11 mouse cellular contexts compared by ENCODE assay signal in genomic region chr1:184060381-184060780, GRCm38 (mm10). TPM values are rescaled to one million over a fixed set of nuclear protein-coding genes. Genes with fewer than 3 reads are reported as not detected.
DNase-seq lines count a peak whose midpoint lies in the region; ATAC-seq and TF ChIP-seq lines count a peak whose summit lies in the region.
"Had no signal": no experiment of that assay in that cellular context is flagged by ENCODE, and none has a peak within 500 bp of the region (broad histone marks: within the 10 kb centered on the region; RNA-seq: fewer than 3 reads in every experiment).

No protein-coding gene starts in this region.

- no peak for TF ChIP-seq CTCF in forebrain, postnatal 0 days (IDR thresholded peaks at IDR 0.05; ENCODE audit: low read depth)
- no peak for TF ChIP-seq CTCF in brain, embryonic 14.5 days (IDR thresholded peaks at IDR 0.05; ENCODE audit: borderline replicate concordance, extremely low read depth, insufficient read depth, insufficient read length)
- TF ChIP-seq CTCF in intestine, postnatal 0 days (IDR thresholded peaks at IDR 0.05; ENCODE audit: low read depth) = no peak

- no peaks in the 10 kb centered on the region for H3K4me1 ChIP-seq in forebrain, postnatal 0 days (ENCODE audit: insufficient read depth)
- peaks cover 9% of the 10 kb centered on the region for H3K4me1 ChIP-seq in forebrain, embryonic 12.5 days
- H3K4me1 ChIP-seq in intestine, postnatal 0 days (replicated peaks; ENCODE audit: control insufficient read depth, insufficient read depth, low read length) = no peaks in the 10 kb centered on the region
- H3K4me1 ChIP-seq in lung, embryonic 15.5 days = peaks cover 44% of the 10 kb centered on the region

- H3K9me3 ChIP-seq in forebrain, postnatal 0 days (ENCODE audit: low read length) = no peaks in the 10 kb centered on the region
- no peaks in the 10 kb centered on the region for H3K9me3 ChIP-seq in forebrain, embryonic 12.5 days
- H3K9me3 ChIP-seq in intestine, postnatal 0 days (ENCODE audit: control insufficient read depth) = no peaks in the 10 kb centered on the region
- H3K9me3 ChIP-seq in lung, embryonic 15.5 days = no peaks in the 10 kb centered on the region
- H3K9me3 ChIP-seq: midbrain, embryonic 12.5 days had no signal

- peak; percentile 42; the same call in 1 of the 2 replicates for ATAC-seq in forebrain, postnatal 0 days
- ATAC-seq in forebrain, embryonic 12.5 days (ENCODE audit: low FRiP score) = no peak
- peak; percentile 63 for ATAC-seq in intestine, postnatal 0 days
- ATAC-seq in lung, embryonic 15.5 days (ENCODE audit: borderline replicate concordance, extremely low read depth, low FRiP score, low TSS enrichment) = peak; percentile 87
- ATAC-seq: hindbrain, postnatal 0 days had no signal

- H3K27me3 ChIP-seq in forebrain, postnatal 0 days (ENCODE audit: insufficient read depth, low read length) = no peaks in the 10 kb centered on the region
- H3K27me3 ChIP-seq in forebrain, embryonic 12.5 days = no peaks in the 10 kb centered on the region
- no peaks in the 10 kb centered on the region for H3K27me3 ChIP-seq in intestine, postnatal 0 days (replicated peaks; ENCODE audit: control insufficient read depth, insufficient read depth, low read length)
- no peaks in the 10 kb centered on the region for H3K27me3 ChIP-seq in lung, embryonic 15.5 days
- H3K27me3 ChIP-seq: midbrain, embryonic 12.5 days had no signal

- no peak for TF ChIP-seq POLR2A in brain, embryonic 14.5 days (IDR thresholded peaks at IDR 0.05; ENCODE audit: borderline replicate concordance, extremely low read depth, insufficient read depth, insufficient read length, poor library complexity, severe bottlenecking)

- no peak overlapping the region for H3K4me3 ChIP-seq in forebrain, postnatal 0 days (ENCODE audit: low read depth, low read length)
- no peak overlapping the region for H3K4me3 ChIP-seq in forebrain, embryonic 12.5 days (replicated peaks)
- no peak overlapping the region for H3K4me3 ChIP-seq in intestine, postnatal 0 days (ENCODE audit: low read depth, low read length)
- no peak overlapping the region for H3K4me3 ChIP-seq in lung, embryonic 15.5 days
- H3K4me3 ChIP-seq: midbrain, embryonic 12.5 days had no signal

- peak; percentile 49 for DNase-seq in forebrain, postnatal 0 days
- peak; percentile 60 for DNase-seq in brain, embryonic 14.5 days (ENCODE audit: low read depth)
- no peak for DNase-seq in retina, embryonic 14.5 days (ENCODE audit: low spot score)
- DNase-seq in frontal cortex, postnatal 14 days (ENCODE audit: low spot score in 2 of 2) = no peak
- no peak for DNase-seq in Muller cell, postnatal 12 days (ENCODE audit: inconsistent ontology term)
- DNase-seq: cerebellum, adult 11-12 months had no signal

- WGBS in forebrain, postnatal 0 days = 44% methylated on average over 9 of the region's 9 CpGs
- 86% methylated on average over 9 of the region's 9 CpGs for WGBS in forebrain, embryonic 12.5 days
- 44% methylated on average over 9 of the region's 9 CpGs for WGBS in intestine, postnatal 0 days
- 20% methylated on average over 9 of the region's 9 CpGs for WGBS in lung, embryonic 15.5 days

- no peak overlapping the region for H3K4me2 ChIP-seq in forebrain, postnatal 0 days (ENCODE audit: low read depth)
- no peak overlapping the region for H3K4me2 ChIP-seq in forebrain, embryonic 12.5 days
- no peak overlapping the region for H3K4me2 ChIP-seq in intestine, postnatal 0 days (replicated peaks; ENCODE audit: low read depth)
- no peak overlapping the region for H3K4me2 ChIP-seq in lung, embryonic 15.5 days
- H3K4me2 ChIP-seq: midbrain, embryonic 12.5 days had no signal

- no peaks in the 10 kb centered on the region for H3K36me3 ChIP-seq in forebrain, postnatal 0 days (ENCODE audit: insufficient read depth)
- H3K36me3 ChIP-seq in forebrain, embryonic 12.5 days (replicated peaks) = no peaks in the 10 kb centered on the region
- no peaks in the 10 kb centered on the region for H3K36me3 ChIP-seq in intestine, postnatal 0 days (ENCODE audit: control insufficient read depth, insufficient read depth)
- no peaks in the 10 kb centered on the region for H3K36me3 ChIP-seq in lung, embryonic 15.5 days
- H3K36me3 ChIP-seq: midbrain, embryonic 12.5 days had no signal

- no peak overlapping the region for H3K9ac ChIP-seq in forebrain, postnatal 0 days
- no peak overlapping the region for H3K9ac ChIP-seq in forebrain, embryonic 12.5 days
- no peak overlapping the region for H3K9ac ChIP-seq in intestine, postnatal 0 days (ENCODE audit: low read depth, low read length)
- H3K9ac ChIP-seq in lung, embryonic 15.5 days = no peak overlapping the region
- H3K9ac ChIP-seq: midbrain, embryonic 12.5 days had no signal

- no peak overlapping the region for H3K27ac ChIP-seq in forebrain, postnatal 0 days (ENCODE audit: low read depth, low read length)
- no peak overlapping the region for H3K27ac ChIP-seq in forebrain, embryonic 12.5 days
- 0 out of 2 replicates have a peak overlapping the region, but pooled peaks have one; percentile 28 for H3K27ac ChIP-seq in intestine, postnatal 0 days (ENCODE audit: low read depth, low read length)
- H3K27ac ChIP-seq in lung, embryonic 15.5 days = peak overlapping the region; percentile 90
- H3K27ac ChIP-seq: hindbrain, postnatal 0 days; midbrain, embryonic 12.5 days had no signal

RNA-seq across cellular contexts. Expression of gene 1700056E22Rik, which starts 26.3 kb away (rescaled TPM):
- 0.38 TPM in 1 of 2 replicates, not detected in the other for total RNA-seq in forebrain, postnatal 0 days (2014; rRNA removed)
- polyA plus RNA-seq in forebrain, postnatal 0 days (2015; fragmentation: Nextera tagmentation; extraction: Ambion mirVana) = 0.59 and 0.97 TPM in 2 replicates
- 1.9 and 2.5 TPM in 2 replicates for polyA plus RNA-seq in forebrain, embryonic 12.5 days (2016; fragmentation: Nextera tagmentation; extraction: Ambion mirVana)
- polyA plus RNA-seq in brain, embryonic 14.5 days (2012; rRNA removed) = 0.93 and 1.0 TPM in 2 replicates
- 1.2 and 1.5 TPM in 2 replicates for polyA plus RNA-seq in intestine, postnatal 0 days (2015; fragmentation: Nextera tagmentation; extraction: Ambion mirVana)
- 1.1 and 1.5 TPM in 2 replicates for polyA plus RNA-seq in lung, embryonic 15.5 days (2015; fragmentation: Nextera tagmentation; extraction: Ambion mirVana)

RNA-seq across cellular contexts. Expression of gene Dusp10, which starts 47.3 kb away (rescaled TPM):
- total RNA-seq in forebrain, postnatal 0 days (2014; rRNA removed) = 4.3 and 8.9 TPM in 2 replicates
- 3.8 and 4.5 TPM in 2 replicates for polyA plus RNA-seq in forebrain, postnatal 0 days (2015; fragmentation: Nextera tagmentation; extraction: Ambion mirVana)
- 10.2 and 11.4 TPM in 2 replicates for polyA plus RNA-seq in forebrain, embryonic 12.5 days (2016; fragmentation: Nextera tagmentation; extraction: Ambion mirVana)
- polyA plus RNA-seq in brain, embryonic 14.5 days (2012; rRNA removed) = 7.0 and 10.0 TPM in 2 replicates
- 6.5 and 8.1 TPM in 2 replicates for polyA plus RNA-seq in intestine, postnatal 0 days (2015; fragmentation: Nextera tagmentation; extraction: Ambion mirVana)
- 6.7 and 7.8 TPM in 2 replicates for polyA plus RNA-seq in lung, embryonic 15.5 days (2015; fragmentation: Nextera tagmentation; extraction: Ambion mirVana)

Comparison
In these comparisons a context has a peak if more than half of its experiments do, and no peak if none do; other contexts are left out.
1. DNase-seq: peak in forebrain, postnatal 0 days (single experiment) and brain, embryonic 14.5 days (single experiment); none in retina, embryonic 14.5 days (single experiment), frontal cortex, postnatal 14 days (0 of 2) and Muller cell, postnatal 12 days (single experiment).
2. H3K27ac ChIP-seq: peak in intestine, postnatal 0 days (single experiment) and lung, embryonic 15.5 days (single experiment); none in forebrain, postnatal 0 days (single experiment) and forebrain, embryonic 12.5 days (single experiment).